Mouse (Mus musculus) neural tube, embryonic 11.5 days (tissue): ENCODE measurements at regions not wholly inside any gene's neighbourhood (a gene's known extent, or its start where the extent isn't known, plus 50 kb on each side); places are given as distances from the start of the nearest gene placed in this dataset.

Experiments used
- ATAC-seq: fragments of 200-750 bp; cut with Nextera tagmentation; 2 replicates; pipeline ENCODE4 v1.8.0; 2017; ENCODE audit warnings: moderate number of reproducible peaks, mild to moderate bottlenecking, moderate TSS enrichment, moderate library complexity; ENCODE audit not compliant: insufficient read depth, low FRiP score, low TSS enrichment
- DNase-seq: peaks from one replicate; pipeline ENCODE4 v3.0.0-alpha.2; 2015; ENCODE audit warnings: low spot score
- H3K27ac ChIP-seq: fragments of 300-500 bp; sonication (generic); 2 replicates; pipeline ENCODE4 v1.5.1; 2014; ENCODE audit warnings: low read depth, mild to moderate bottlenecking, low read length
- H3K27me3 ChIP-seq: fragments of 300-500 bp; sonication (generic); 2 replicates; pipeline ENCODE4 v1.6.1; 2014; ENCODE audit warnings: mild to moderate bottlenecking, low read length, mixed read lengths; ENCODE audit not compliant: control insufficient read depth, insufficient read depth
- H3K36me3 ChIP-seq: fragments of 300-500 bp; sonication (generic); 2 replicates; pipeline ENCODE4 v1.6.1; 2014; ENCODE audit warnings: mild to moderate bottlenecking, low read length, moderate library complexity, mixed read lengths; ENCODE audit not compliant: control insufficient read depth, insufficient read depth
- H3K4me1 ChIP-seq: fragments of 300-500 bp; sonication (generic); 2 replicates; pipeline ENCODE4 v1.6.1; 2014; ENCODE audit warnings: low read length, mixed read lengths; ENCODE audit not compliant: control insufficient read depth, insufficient read depth
- H3K4me2 ChIP-seq: fragments of 300-500 bp; sonication (generic); 2 replicates; pipeline ENCODE4 v1.6.1; 2014; ENCODE audit warnings: low read depth, mild to moderate bottlenecking, moderate library complexity
- H3K4me3 ChIP-seq: fragments of 300-500 bp; sonication (generic); 2 replicates; pipeline ENCODE4 v1.5.1; 2014; ENCODE audit warnings: low read depth, low read length
- H3K9ac ChIP-seq: fragments of 300-500 bp; sonication (generic); 2 replicates; pipeline ENCODE4 v1.6.1; 2014; ENCODE audit warnings: mild to moderate bottlenecking, low read length
- H3K9me3 ChIP-seq: fragments of 300-500 bp; sonication (generic); 2 replicates; pipeline ENCODE4 v1.6.1; 2016; ENCODE audit warnings: low read length; ENCODE audit not compliant: control insufficient read depth
- WGBS: fragments of 180-500 bp; shearing (Covaris S2); extraction: QIAGEN DNeasy Blood & Tissue Kit; methylation state at CpG from one replicate; pipeline ENCODE4 v1.1.7; 2014; 5-methylcytosine and 5-hydroxymethylcytosine counted together

DNA sequence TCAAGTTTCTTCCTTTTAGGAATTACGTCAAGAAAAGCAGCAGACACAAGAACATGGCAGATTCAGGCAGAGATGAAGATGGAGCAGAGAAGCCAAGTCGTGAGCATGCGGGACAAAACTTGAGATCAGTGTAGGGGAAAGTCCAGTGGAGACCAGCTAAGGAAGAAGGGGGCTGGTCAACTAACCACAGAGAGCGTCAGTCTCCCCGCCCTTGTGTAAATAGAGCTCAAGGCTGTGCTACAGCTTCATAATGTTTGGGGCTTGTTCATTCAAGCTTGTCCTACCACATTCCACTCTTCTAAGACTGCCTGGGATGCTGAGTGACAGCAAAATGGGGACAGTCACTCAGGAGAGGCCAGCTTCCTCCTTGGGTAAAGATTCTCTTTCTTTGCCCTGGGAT lies 274.1 kb upstream of the Jarid2 start:
- Histone ChIP-seq H3K9me3 (no peaks in the 10 kb centered on the region), H3K27me3 (no peaks in the 10 kb centered on the region), H3K9ac (no peak overlapping the region), H3K36me3 (no peaks in the 10 kb centered on the region), H3K4me3 (no peak overlapping the region), H3K4me2 (no peak overlapping the region), H3K4me1 (no peaks in the 10 kb centered on the region), H3K27ac (no peak overlapping the region)
- DNase-seq (no peak), ATAC-seq (no peak)
- 78% methylated on average over 5 of the region's 5 CpGs for WGBS

DNA sequence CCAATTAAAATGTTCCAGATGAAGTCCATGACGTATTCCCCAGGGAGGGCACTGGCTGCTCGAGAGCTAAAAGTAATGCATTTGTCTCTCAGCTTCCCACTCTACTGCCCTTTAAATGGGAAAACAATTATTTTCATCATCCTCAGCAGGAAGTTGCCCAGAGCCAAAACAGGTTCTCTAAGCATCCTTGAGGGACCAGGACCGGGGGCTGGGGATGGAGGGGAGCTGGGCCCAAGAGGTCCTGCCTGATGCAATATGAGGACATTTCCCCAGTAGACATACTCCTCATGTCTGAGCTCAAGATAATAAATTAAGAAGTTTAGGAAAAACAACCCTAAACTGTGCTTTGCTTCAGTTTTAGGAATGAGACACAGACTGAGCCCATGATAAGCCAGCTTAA lies 270.5 kb upstream of the Jarid2 start:
- Histone ChIP-seq H3K4me1 (no peaks in the 10 kb centered on the region), H3K36me3 (no peaks in the 10 kb centered on the region), H3K9me3 (no peaks in the 10 kb centered on the region), H3K4me2 (no peak overlapping the region), H3K4me3 (no peak overlapping the region), H3K27ac (no peak overlapping the region), H3K9ac (no peak overlapping the region), H3K27me3 (no peaks in the 10 kb centered on the region)
- ATAC-seq: no peak
- WGBS: 69% methylated on average over 3 of the region's 3 CpGs
- no peak for DNase-seq

DNA sequence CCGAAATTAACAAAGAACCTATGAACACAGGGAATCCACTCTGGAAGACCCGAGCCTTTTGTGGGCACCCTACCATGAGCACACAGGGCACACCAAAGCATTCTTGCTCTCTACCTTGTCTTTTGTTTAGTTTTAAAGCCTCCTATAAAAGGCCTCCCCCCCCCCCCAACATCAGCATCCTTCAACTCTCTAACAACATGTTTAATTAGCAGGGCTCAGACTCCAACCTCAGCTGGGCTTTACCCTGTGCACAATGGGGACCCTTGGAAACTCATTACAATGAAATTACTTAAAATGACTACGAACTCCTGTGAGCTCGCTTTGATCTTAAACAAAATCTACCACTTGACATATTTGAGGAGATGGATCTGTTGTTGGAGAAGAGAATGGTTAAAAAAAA lies 270.1 kb upstream of the Jarid2 start:
- no peaks in the 10 kb centered on the region for H3K36me3 ChIP-seq
- DNase-seq: no peak
- H3K9ac ChIP-seq: no peak overlapping the region
- no peak for ATAC-seq
- H3K27me3 ChIP-seq: no peaks in the 10 kb centered on the region
- no peak overlapping the region for H3K4me3 ChIP-seq
- no peak overlapping the region for H3K4me2 ChIP-seq
- H3K4me1 ChIP-seq: no peaks in the 10 kb centered on the region
- H3K27ac ChIP-seq: no peak overlapping the region
- no peaks in the 10 kb centered on the region for H3K9me3 ChIP-seq
- 20% methylated on average over 4 of the region's 4 CpGs for WGBS

DNA sequence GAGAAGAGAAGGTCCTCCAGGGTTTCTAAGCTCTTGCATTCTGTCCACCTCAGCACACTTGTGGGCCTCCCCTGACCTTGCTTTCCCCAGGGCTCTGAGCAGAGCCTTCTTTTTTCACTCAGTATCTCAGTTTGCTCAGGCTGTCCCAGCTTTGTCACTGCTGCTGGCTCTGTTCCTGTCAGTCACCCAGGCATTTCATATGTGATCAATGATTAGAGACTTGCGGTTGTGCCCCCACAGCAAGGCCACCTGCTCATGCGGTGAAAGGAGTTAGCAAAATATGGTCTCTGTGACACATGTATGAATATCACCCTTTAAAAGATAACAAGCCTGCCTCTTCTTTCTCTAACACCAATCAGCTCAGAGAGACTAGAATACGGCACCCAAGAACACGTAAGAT lies 265.6 kb upstream of the Jarid2 start:
- Histone ChIP-seq H3K4me3 (no peak overlapping the region), H3K9me3 (no peaks in the 10 kb centered on the region), H3K27ac (no peak overlapping the region), H3K4me1 (no peaks in the 10 kb centered on the region), H3K27me3 (no peaks in the 10 kb centered on the region), H3K4me2 (no peak overlapping the region), H3K36me3 (no peaks in the 10 kb centered on the region), H3K9ac (no peak overlapping the region)
- WGBS: 93% methylated on average over 4 of the region's 4 CpGs
- ATAC-seq (no peak), DNase-seq (no peak)

DNA sequence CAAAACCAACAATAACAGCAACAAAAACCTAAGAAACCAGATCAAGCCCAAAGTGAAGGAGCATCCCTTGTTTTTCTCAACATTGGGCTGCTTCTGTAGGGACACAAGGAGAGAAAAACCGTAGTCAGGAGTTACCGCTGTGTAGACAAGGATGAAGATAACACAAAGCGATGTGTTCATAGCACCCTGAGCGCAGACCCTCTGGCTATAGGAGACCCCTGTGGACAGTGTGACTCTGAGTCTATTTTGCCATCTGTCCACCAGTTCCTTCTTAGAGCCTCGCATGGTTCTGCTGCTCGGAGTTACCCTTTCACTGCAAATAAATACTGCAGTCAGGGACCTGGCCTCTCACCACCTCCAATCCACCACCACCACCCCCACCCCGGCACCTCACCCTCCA lies 263.7 kb upstream of the Jarid2 start:
- no peak overlapping the region for H3K27ac ChIP-seq
- no peak overlapping the region for H3K9ac ChIP-seq
- H3K36me3 ChIP-seq: no peaks in the 10 kb centered on the region
- no peaks in the 10 kb centered on the region for H3K27me3 ChIP-seq
- no peak overlapping the region for H3K4me2 ChIP-seq
- ATAC-seq: no peak
- 70% methylated on average over 7 of the region's 7 CpGs for WGBS
- H3K4me1 ChIP-seq: no peaks in the 10 kb centered on the region
- DNase-seq: no peak
- H3K4me3 ChIP-seq: no peak overlapping the region
- H3K9me3 ChIP-seq: no peaks in the 10 kb centered on the region

DNA sequence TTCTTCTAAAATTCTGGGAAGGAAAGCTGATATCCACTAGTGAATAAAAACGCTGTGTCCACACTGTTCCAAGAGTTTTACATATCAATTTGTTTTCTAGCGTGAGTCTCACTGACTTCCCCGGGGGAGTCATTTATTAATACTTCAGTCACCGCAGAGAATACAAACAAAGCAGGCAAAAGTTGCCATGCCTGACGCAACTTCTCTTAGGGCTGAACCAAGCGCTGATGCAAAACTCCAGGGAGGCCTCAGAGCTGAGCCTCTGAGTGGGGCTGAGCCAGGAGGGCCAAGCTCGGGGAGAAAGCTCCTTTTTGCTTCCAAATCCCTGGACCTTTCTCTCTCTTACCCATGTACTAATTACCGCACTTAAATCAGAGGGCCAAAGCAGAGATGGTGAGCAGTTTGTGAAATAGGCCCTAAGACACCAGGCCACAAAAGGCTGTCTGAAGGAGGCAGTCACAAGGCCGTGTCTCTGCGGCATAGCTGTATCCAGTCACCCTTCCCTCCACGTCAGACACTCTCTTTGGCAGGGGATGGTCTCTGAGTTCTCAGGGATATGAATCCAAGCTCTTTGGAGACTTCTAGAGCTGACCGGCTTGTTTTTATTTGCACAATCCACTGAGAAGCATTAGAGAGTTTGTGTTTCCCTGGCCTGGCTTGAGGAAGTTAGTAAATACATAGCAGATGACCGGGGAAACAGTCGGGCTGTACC lies 260.2 kb upstream of the Jarid2 start:
- WGBS: 72% methylated on average over 14 of the region's 14 CpGs
- Histone ChIP-seq H3K27ac (no peak overlapping the region), H3K27me3 (no peaks in the 10 kb centered on the region), H3K4me2 (no peak overlapping the region), H3K4me1 (no peaks in the 10 kb centered on the region), H3K9me3 (no peaks in the 10 kb centered on the region), H3K9ac (no peak overlapping the region), H3K36me3 (no peaks in the 10 kb centered on the region), H3K4me3 (no peak overlapping the region)
- DNase-seq (no peak), ATAC-seq (no peak)

DNA sequence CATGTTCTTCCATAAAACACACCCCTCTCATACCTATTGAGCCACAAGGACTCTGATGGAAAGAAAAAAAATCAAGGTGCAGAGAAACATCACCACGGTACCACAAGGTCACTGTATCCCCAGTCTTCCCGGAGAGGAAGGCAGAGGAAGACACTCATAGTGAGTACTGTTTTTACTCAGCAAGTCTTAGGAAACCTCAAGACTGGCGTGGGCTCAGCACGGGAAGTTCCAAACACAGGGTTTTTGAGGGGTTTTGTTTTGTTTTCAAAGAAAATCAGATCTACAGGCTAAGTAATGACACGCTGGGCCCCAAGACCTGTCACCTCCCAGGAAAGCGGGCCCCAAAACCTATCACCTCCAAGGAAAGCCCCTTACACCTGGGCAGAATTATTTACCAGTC lies 259.6 kb upstream of the Jarid2 start:
- H3K36me3 ChIP-seq: no peaks in the 10 kb centered on the region
- H3K27ac ChIP-seq: no peak overlapping the region
- WGBS: 91% methylated on average over 6 of the region's 6 CpGs

DNA sequence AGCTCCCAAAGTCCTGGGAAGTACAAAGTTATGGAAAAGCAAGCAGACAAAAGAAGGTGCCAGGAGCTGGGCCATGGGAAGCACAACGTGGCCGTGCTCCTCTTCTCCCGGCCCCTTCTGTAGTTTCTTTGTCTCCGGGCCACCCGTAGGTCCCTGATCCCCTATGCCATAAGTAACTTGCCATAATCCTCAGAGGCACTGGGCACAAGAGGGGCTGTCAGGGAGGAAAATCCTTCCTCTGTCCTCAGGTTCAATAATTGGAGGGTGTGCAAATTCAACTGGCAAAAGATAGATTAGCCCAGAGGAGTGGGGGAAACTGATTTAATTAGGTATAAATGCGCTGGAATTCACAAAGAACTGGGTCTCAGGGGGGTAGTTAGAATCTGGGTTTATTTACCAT lies 256.1 kb upstream of the Jarid2 start:
- Histone ChIP-seq H3K36me3 (no peaks in the 10 kb centered on the region), H3K9me3 (no peaks in the 10 kb centered on the region), H3K9ac (no peak overlapping the region), H3K27me3 (no peaks in the 10 kb centered on the region), H3K4me1 (no peaks in the 10 kb centered on the region), H3K4me3 (no peak overlapping the region), H3K4me2 (no peak overlapping the region), H3K27ac (no peak overlapping the region)
- WGBS: 36% methylated on average over 6 of the region's 6 CpGs
- no peak for DNase-seq
- no peak for ATAC-seq

More for the DNA sequence above, 259.6 kb upstream of the Jarid2 start:
- no peak overlapping the region for H3K9ac ChIP-seq
- H3K27me3 ChIP-seq: no peaks in the 10 kb centered on the region
- no peak for ATAC-seq
- H3K4me3 ChIP-seq: no peak overlapping the region
- no peaks in the 10 kb centered on the region for H3K4me1 ChIP-seq
- H3K9me3 ChIP-seq: no peaks in the 10 kb centered on the region
- no peak for DNase-seq
- no peak overlapping the region for H3K4me2 ChIP-seq

DNA sequence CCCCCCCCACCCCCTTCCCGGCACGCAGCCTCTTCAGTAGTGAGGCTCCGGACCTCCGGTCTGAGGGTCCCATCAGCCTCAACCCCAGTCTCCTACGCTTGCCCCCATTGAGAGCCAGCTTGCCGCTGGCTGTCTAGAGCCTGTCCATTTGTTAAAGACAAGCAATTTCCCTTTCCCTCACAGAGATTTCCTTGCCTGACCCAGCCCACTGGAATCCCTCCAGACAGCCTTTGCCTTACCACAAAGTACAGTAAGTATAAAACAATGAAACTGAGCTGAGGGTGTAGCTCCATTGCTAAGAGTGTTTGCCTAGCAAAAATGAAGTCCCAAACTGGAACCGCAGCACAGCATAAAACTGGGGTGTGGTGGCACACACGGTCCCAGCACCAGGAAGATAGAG lies 252.4 kb upstream of the Jarid2 start:
- no peak overlapping the region for H3K4me3 ChIP-seq
- H3K4me2 ChIP-seq: no peak overlapping the region
- no peaks in the 10 kb centered on the region for H3K27me3 ChIP-seq
- ATAC-seq (no peak), DNase-seq (no peak)
- no peaks in the 10 kb centered on the region for H3K9me3 ChIP-seq
- H3K36me3 ChIP-seq: no peaks in the 10 kb centered on the region
- 57% methylated on average over 8 of the region's 8 CpGs for WGBS
- no peaks in the 10 kb centered on the region for H3K4me1 ChIP-seq
- no peak overlapping the region for H3K9ac ChIP-seq
- no peak overlapping the region for H3K27ac ChIP-seq
